Mouse (Mus musculus) heart, embryonic 16.5 days (tissue): ENCODE measurements at regions not wholly inside any gene's neighbourhood (a gene's known extent, or its start where the extent isn't known, plus 50 kb on each side); places are given as distances from the start of the nearest gene placed in this dataset.

Experiments used
- ATAC-seq: fragments of 200-750 bp; cut with Nextera tagmentation; replicated peaks from 2 replicates; pipeline ENCODE4 v1.8.0; 2017; ENCODE audit warnings: moderate number of reproducible peaks; ENCODE audit not compliant: insufficient read depth, low FRiP score; ENCODE audit errors: extremely low read depth
- H3K27ac ChIP-seq: fragments of 300-500 bp; sonication (generic); 2 replicates; pipeline ENCODE4 v1.5.1; 2014; ENCODE audit warnings: mild to moderate bottlenecking, low read length, control low read depth, moderate library complexity
- H3K27me3 ChIP-seq: fragments of 300-500 bp; sonication (generic); 2 replicates; pipeline ENCODE4 v1.6.1; 2014; ENCODE audit warnings: low read length, mixed read lengths; ENCODE audit not compliant: control insufficient read depth, insufficient read depth
- H3K36me3 ChIP-seq: fragments of 300-500 bp; sonication (generic); 2 replicates; pipeline ENCODE4 v1.6.1; 2014; ENCODE audit not compliant: control insufficient read depth, insufficient read depth
- H3K4me1 ChIP-seq: fragments of 300-500 bp; sonication (generic); 2 replicates; pipeline ENCODE4 v1.6.1; 2014; ENCODE audit warnings: low read length, mixed read lengths; ENCODE audit not compliant: control insufficient read depth, insufficient read depth
- H3K4me2 ChIP-seq: fragments of 300-500 bp; sonication (generic); 2 replicates; pipeline ENCODE4 v1.6.1; 2014; ENCODE audit warnings: low read depth, mild to moderate bottlenecking, control low read depth, low read length
- H3K4me3 ChIP-seq: fragments of 300-500 bp; sonication (generic); 2 replicates; pipeline ENCODE4 v1.5.1; 2014; ENCODE audit warnings: mild to moderate bottlenecking, control low read depth, low read length
- H3K9ac ChIP-seq: fragments of 300-500 bp; sonication (generic); 2 replicates; pipeline ENCODE4 v1.6.1; 2014; ENCODE audit warnings: low read length, control low read depth
- H3K9me3 ChIP-seq: fragments of 300-500 bp; sonication (generic); replicated peaks from 2 replicates; pipeline ENCODE4 v1.6.1; 2016; ENCODE audit warnings: low read length; ENCODE audit not compliant: control insufficient read depth
- WGBS: fragments of 180-500 bp; shearing (Covaris S2); extraction: QIAGEN DNeasy Blood & Tissue Kit; methylation state at CpG from one replicate; pipeline ENCODE4 v1.1.7; 2014; 5-methylcytosine and 5-hydroxymethylcytosine counted together

- H3K4me2 ChIP-seq: no peak overlapping the region
- no peaks in the 10 kb centered on the region for H3K27me3 ChIP-seq
- H3K9ac ChIP-seq: no peak overlapping the region
- no peak for ATAC-seq
- no peaks in the 10 kb centered on the region for H3K4me1 ChIP-seq
- H3K36me3 ChIP-seq: no peaks in the 10 kb centered on the region
- 81% methylated on average over 7 of the region's 7 CpGs for WGBS
- H3K27ac ChIP-seq: no peak overlapping the region
- H3K9me3 ChIP-seq: no peaks in the 10 kb centered on the region
- H3K4me3 ChIP-seq: no peak overlapping the region
Observed at GRCm38 (mm10) chr17:79414006-79414405, 59.1 kb upstream of the Cdc42ep3 start.

- ATAC-seq: no peak
- H3K4me2 ChIP-seq: no peak overlapping the region
- H3K27ac ChIP-seq: no peak overlapping the region
- no peaks in the 10 kb centered on the region for H3K27me3 ChIP-seq
- no peaks in the 10 kb centered on the region for H3K36me3 ChIP-seq
- H3K9me3 ChIP-seq: no peaks in the 10 kb centered on the region
- H3K9ac ChIP-seq: no peak overlapping the region
- H3K4me1 ChIP-seq: no peaks in the 10 kb centered on the region
- WGBS: 87% methylated on average over 1 of the region's 1 CpGs
- H3K4me3 ChIP-seq: no peak overlapping the region
Observed at GRCm38 (mm10) chr17:79417953-79418352, 63.1 kb upstream of the Cdc42ep3 start.

- Histone ChIP-seq H3K4me1 (no peaks in the 10 kb centered on the region), H3K27ac (no peak overlapping the region), H3K36me3 (no peaks in the 10 kb centered on the region), H3K4me3 (no peak overlapping the region), H3K4me2 (no peak overlapping the region), H3K9ac (no peak overlapping the region), H3K9me3 (no peaks in the 10 kb centered on the region; the same call in 1 of the 2 replicates), H3K27me3 (no peaks in the 10 kb centered on the region)
- no peak for ATAC-seq
- WGBS: 70% methylated on average over 7 of the region's 7 CpGs
Observed at GRCm38 (mm10) chr17:79421618-79422017, 66.7 kb upstream of the Cdc42ep3 start.

- Histone ChIP-seq H3K9ac (no peak overlapping the region), H3K4me1 (no peaks in the 10 kb centered on the region), H3K4me3 (no peak overlapping the region), H3K36me3 (no peaks in the 10 kb centered on the region), H3K27ac (no peak overlapping the region), H3K4me2 (no peak overlapping the region), H3K9me3 (no peaks in the 10 kb centered on the region), H3K27me3 (no peaks in the 10 kb centered on the region)
- no peak for ATAC-seq
Observed at GRCm38 (mm10) chr17:79439182-79439581, 84.3 kb upstream of the Cdc42ep3 start.

- Histone ChIP-seq H3K4me1 (no peaks in the 10 kb centered on the region), H3K4me3 (no peak overlapping the region), H3K27ac (no peak overlapping the region), H3K9me3 (no peaks in the 10 kb centered on the region), H3K9ac (no peak overlapping the region), H3K27me3 (no peaks in the 10 kb centered on the region), H3K4me2 (no peak overlapping the region), H3K36me3 (no peaks in the 10 kb centered on the region)
- 53% methylated on average over 3 of the region's 3 CpGs for WGBS
- ATAC-seq: no peak
Observed at GRCm38 (mm10) chr17:79442507-79443115, 87.7 kb upstream of the Cdc42ep3 start.

GRCm38 (mm10) chr17:79447170-79447569, 92.3 kb upstream of the Cdc42ep3 start:
- H3K36me3 ChIP-seq: no peaks in the 10 kb centered on the region
- H3K9me3 ChIP-seq: no peaks in the 10 kb centered on the region
- 78% methylated on average over 6 of the region's 6 CpGs for WGBS
- H3K4me2 ChIP-seq: no peak overlapping the region
- peaks cover 2% of the 10 kb centered on the region; the same call in 1 of the 2 replicates for H3K4me1 ChIP-seq
- no peak for ATAC-seq
- no peak overlapping the region for H3K27ac ChIP-seq
- no peaks in the 10 kb centered on the region for H3K27me3 ChIP-seq
- H3K4me3 ChIP-seq: no peak overlapping the region
- H3K9ac ChIP-seq: no peak overlapping the region

- no peaks in the 10 kb centered on the region for H3K36me3 ChIP-seq
- H3K27ac ChIP-seq: peak overlapping the region; percentile 73
- no peaks in the 10 kb centered on the region for H3K27me3 ChIP-seq
- 19% methylated on average over 12 of the region's 12 CpGs for WGBS
- peak overlapping the region; percentile 9 for H3K4me3 ChIP-seq
- ATAC-seq: peak; percentile 81
- H3K9me3 ChIP-seq: no peaks in the 10 kb centered on the region
- H3K9ac ChIP-seq: peak overlapping the region; percentile 30; the same call in 1 of the 2 replicates
- H3K4me2 ChIP-seq: peak overlapping the region; percentile 52
- H3K4me1 ChIP-seq: peaks cover 11% of the 10 kb centered on the region
Observed at GRCm38 (mm10) chr17:79451141-79451860, 96.4 kb upstream of the Cdc42ep3 start.

- Histone ChIP-seq H3K4me3 (no peak overlapping the region), H3K27ac (no peak overlapping the region), H3K4me1 (peaks cover 11% of the 10 kb centered on the region), H3K36me3 (no peaks in the 10 kb centered on the region), H3K27me3 (no peaks in the 10 kb centered on the region), H3K9ac (no peak overlapping the region), H3K4me2 (no peak overlapping the region), H3K9me3 (no peaks in the 10 kb centered on the region)
- 90% methylated on average over 1 of the region's 1 CpGs for WGBS
- ATAC-seq: no peak
Observed at GRCm38 (mm10) chr17:79453825-79454224, 98.9 kb upstream of the Cdc42ep3 start.

GRCm38 (mm10) chr17:79454526-79454925, 99.6 kb upstream of the Cdc42ep3 start:
- 41% methylated on average over 5 of the region's 5 CpGs for WGBS
- Histone ChIP-seq H3K9me3 (no peaks in the 10 kb centered on the region), H3K27me3 (no peaks in the 10 kb centered on the region), H3K4me1 (peaks cover 11% of the 10 kb centered on the region), H3K4me3 (no peak overlapping the region), H3K27ac (peak overlapping the region; percentile 14; the same call in 1 of the 2 replicates), H3K4me2 (no peak overlapping the region), H3K36me3 (no peaks in the 10 kb centered on the region), H3K9ac (no peak overlapping the region)
- ATAC-seq: no peak
